Mouse (Mus musculus) lung, postnatal 14 days (tissue): ENCODE results near the gene Rap1a.

Experiments
- DNase-seq: peaks from one replicate; pipeline ENCODE4 v3.0.0; 2021

Rap1a gene

DNA sequence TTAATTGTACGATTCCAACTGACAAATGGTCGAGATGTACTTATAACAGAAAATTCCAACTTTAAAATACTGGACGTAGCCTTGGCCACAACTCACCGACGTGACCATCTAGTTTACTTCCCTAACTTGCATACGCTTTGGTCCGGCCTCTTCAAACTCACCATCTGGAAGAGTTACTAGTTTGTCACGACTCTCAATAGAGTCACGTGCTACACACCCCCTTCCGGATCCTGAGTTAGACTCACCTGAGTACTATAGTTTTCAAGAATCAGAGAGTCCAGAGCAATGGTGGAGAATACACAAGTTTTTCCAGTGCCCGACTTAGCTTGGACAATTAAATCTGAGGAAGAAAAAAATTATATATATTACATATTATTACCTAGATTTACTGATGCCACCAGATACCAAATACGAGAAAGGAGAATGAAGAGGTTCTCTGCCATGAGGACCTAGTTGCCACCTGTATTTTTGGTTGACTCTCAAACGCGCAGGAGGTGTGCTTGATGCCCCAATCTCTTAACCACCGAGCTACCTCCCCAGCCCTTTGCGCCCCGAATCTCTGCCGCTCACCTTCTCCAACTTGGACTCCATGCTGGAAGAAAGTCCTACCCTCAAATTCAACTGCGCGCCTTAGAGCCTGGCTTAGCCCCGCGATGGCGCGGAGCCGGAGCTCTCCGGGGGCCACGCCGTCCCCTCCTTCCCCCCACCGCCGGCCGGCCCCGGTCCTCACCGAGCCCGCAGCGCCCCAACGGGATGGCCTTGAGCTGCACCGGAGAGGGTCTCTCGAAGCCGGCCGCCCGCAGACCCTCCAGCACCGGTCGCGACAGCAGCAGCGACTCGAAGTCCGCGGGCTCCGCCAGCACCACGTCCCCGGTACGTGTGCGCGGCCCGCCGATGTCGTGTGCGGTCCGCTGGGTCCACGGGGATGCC lies 114.5 kb downstream of the Rap1a start:
- no peak for DNase-seq

- DNase-seq = no peak
These were observed 120.8 kb downstream of the Rap1a start for GRCm38 (mm10) chr3:105680346-105680745.
